Mouse (Mus musculus) testis, adult 2 months (tissue): ENCODE measurements around the gene Ube2j1. TPM values are rescaled to one million over a fixed set of nuclear protein-coding genes. Genes with fewer than 3 reads are reported as not detected.
A peak's percentile ranks its signal among the peaks of the same experiment; 100 is the strongest.

ENCODE experiments used
- H3K27ac ChIP-seq: fragments of 200-500 bp; 2 replicates; pipeline ENCODE4 v1.5.1; 2012; ENCODE audit warnings: low read depth, low read length; ENCODE audit not compliant: control insufficient read depth, insufficient read depth
- H3K27me3 ChIP-seq: fragments of 200-500 bp; 2 replicates; pipeline ENCODE4 v1.6.1; 2012; ENCODE audit warnings: mild to moderate bottlenecking, low read length, moderate library complexity; ENCODE audit not compliant: control insufficient read depth, insufficient read depth
- H3K36me3 ChIP-seq: fragments of 200-500 bp; 2 replicates; pipeline ENCODE4 v1.6.1; 2012; ENCODE audit warnings: mild to moderate bottlenecking, low read length; ENCODE audit not compliant: control insufficient read depth, insufficient read depth
- H3K4me1 ChIP-seq: fragments of 200-500 bp; 2 replicates; pipeline ENCODE4 v1.6.1; 2012; ENCODE audit warnings: low read length; ENCODE audit not compliant: control insufficient read depth, insufficient read depth
- H3K4me3 ChIP-seq: fragments of 200-500 bp; 2 replicates; pipeline ENCODE4 v1.5.1; 2012; ENCODE audit warnings: low read depth, mild to moderate bottlenecking, low read length, moderate library complexity, mixed read lengths; ENCODE audit not compliant: control insufficient read depth
- CTCF ChIP-seq: fragments of 200-500 bp; IDR thresholded peaks from 2 replicates; pipeline ENCODE4 v1.5.1; 2012; ENCODE audit warnings: low read depth, mild to moderate bottlenecking, inconsistent platforms, low read length, moderate library complexity; ENCODE audit not compliant: control insufficient read depth, insufficient read depth, insufficient replicate concordance
- POLR2A ChIP-seq: fragments of 200-500 bp; IDR thresholded peaks from 2 replicates; pipeline ENCODE4 v1.6.1; 2012; ENCODE audit warnings: low read depth, mild to moderate bottlenecking, inconsistent platforms, low read length, moderate library complexity; ENCODE audit not compliant: control insufficient read depth
- polyA plus RNA-seq: library from polyadenylated mRNA; depleted of rRNA; stranded (reverse); fragments of >200 nt; gene quantifications from 2 replicates; pipeline ENCODE4 v1.2.3, GENCODE M21; 2012

Ube2j1 gene
- polyA plus RNA-seq, 1 experiment = 259 TPM

DNA sequence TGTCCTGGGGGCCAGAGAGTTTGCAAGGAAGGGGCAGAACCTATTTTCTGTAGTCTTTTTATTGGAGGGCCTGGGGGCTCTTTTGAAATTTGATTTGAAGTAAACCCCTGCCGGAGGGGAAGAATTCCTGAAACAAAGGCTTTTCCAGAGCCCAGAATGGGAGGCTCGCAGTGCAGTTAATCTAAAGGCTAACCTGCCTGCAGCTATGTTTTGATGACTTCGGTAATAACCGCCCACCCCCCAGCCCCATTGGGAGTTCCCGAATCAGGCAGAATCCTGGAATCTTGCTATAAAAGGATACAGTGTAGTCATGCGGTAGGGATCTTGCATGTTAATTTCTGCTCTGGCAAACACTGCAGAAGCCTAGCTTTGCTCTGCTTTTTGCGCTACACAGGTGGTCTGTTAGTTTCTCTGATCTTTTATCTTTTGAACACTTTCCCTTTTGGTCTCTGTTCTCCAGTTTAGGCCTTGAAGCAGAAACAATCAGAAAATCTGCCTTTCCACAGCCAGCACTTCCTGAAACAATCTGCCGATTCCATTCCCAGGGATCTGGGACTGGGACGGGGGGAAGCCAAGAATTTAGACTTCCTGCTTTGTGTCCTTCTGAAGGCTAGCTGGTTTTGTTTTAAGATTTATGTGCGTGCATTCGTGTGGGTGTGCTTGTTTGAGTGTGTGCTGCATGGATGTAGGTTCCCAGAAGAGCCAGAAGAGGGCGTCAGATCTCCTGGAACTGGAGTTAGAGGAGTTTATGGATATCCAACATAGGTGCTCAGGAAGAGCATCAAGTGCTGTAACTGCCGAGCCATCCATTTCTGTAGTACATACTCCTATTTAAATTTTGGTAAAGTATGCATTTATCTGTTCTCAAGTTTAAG is 46.2 kb upstream of the Ube2j1 start:
- peaks cover 2% of the 10 kb centered on the region; the same call in 1 of the 2 replicates for H3K27me3 ChIP-seq
- H3K4me1 ChIP-seq = peaks cover 14% of the 10 kb centered on the region
- H3K4me3 ChIP-seq = no peak overlapping the region
- H3K27ac ChIP-seq = no peak overlapping the region
- H3K36me3 ChIP-seq = no peaks in the 10 kb centered on the region
- TF ChIP-seq CTCF = no peak
- TF ChIP-seq POLR2A = no peak

DNA sequence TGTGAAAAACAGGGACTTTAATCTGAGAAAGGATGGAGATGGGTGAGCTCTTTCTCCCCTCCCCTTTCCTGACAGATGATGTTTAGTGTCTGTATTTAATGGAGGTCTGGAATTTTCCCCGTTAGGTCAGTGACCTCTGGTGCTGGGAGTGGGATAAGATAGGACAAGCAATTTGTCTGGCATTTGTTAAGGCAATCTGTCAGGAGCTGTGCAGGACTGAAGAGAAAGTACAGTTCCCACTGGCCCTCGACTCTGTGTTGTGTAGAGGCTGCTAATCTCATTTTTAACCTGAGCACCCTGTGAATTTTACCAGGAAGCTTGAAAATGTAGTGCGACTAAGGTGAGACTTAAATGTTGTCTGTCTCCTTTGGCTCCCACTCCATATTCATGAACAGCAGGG is 45.5 kb upstream of the Ube2j1 start:
- H3K27ac ChIP-seq = no peak overlapping the region
- no peak overlapping the region for H3K4me3 ChIP-seq
- peaks cover 2% of the 10 kb centered on the region; the same call in 1 of the 2 replicates for H3K27me3 ChIP-seq
- H3K36me3 ChIP-seq = no peaks in the 10 kb centered on the region
- H3K4me1 ChIP-seq = peaks cover 14% of the 10 kb centered on the region
- TF ChIP-seq CTCF = no peak
- no peak for TF ChIP-seq POLR2A

DNA sequence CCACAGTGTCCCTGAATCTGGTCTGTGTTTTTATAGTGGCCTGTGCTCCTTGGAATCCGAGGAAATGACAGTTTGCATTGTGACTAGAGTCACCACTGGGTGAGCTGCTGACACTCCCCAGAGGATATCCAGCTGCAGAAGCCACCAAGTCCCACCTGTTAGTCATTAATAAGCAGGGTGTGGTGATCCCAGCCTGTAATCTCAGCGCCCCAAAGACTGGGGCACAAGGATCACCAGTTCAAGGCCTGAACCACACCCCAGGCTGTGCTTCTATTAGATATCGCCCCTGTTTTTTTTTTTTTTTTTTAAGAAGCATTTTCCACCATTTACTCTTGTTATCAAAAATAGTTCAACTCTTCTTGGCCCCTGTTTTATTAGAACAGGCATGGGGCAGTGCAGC is 44.2 kb upstream of the Ube2j1 start:
- H3K36me3 ChIP-seq = no peaks in the 10 kb centered on the region
- no peak overlapping the region for H3K27ac ChIP-seq
- no peak for TF ChIP-seq CTCF
- H3K4me1 ChIP-seq = peaks cover 9% of the 10 kb centered on the region
- no peak overlapping the region for H3K4me3 ChIP-seq
- no peaks in the 10 kb centered on the region; the same call in 1 of the 2 replicates for H3K27me3 ChIP-seq

DNA sequence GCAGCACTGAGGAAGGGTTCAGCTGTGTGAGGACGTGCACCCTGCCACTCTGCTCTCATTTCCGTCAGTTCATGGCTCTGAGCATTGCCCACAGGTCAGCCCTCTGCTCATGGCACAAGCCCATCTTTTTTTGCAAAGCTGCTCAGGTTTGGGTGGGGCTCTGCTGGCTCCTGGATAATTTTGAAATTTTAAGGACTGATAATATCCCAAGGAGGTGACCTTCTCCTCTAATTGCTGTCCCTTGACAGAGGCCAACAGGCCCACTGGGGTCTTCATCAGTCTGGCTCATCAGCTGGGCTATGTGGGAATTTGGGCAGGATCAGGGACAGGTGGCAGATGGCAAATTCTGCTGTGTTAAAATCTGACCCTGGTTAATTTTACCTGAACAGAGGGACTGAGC is 41.9 kb upstream of the Ube2j1 start:
- Histone ChIP-seq H3K4me1 (peaks cover 2% of the 10 kb centered on the region; the same call in 1 of the 2 replicates), H3K4me3 (no peak overlapping the region; the same call in 1 of the 2 replicates), H3K27ac (no peak overlapping the region), H3K27me3 (no peaks in the 10 kb centered on the region; the same call in 1 of the 2 replicates), H3K36me3 (no peaks in the 10 kb centered on the region)
- TF ChIP-seq CTCF = no peak
- TF ChIP-seq POLR2A = no peak

DNA sequence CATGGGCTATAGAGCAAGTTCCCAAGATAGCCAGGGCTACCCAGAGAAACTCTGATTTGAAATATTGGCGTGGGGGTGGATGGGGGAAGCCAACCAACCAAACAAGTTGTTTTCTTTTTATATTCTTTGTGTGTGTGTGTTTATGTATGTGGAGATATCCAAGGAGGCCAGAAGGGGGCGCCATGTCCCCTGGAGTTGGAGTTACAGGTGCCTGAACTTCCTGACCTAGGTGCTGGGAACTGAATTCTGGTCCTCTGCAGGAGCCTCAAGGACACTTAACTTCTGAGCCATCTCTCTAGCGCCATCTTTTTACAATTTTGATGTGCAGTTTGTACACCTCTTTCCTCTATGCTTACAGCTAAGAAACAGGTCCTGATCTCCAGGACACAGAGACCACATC is 37.0 kb upstream of the Ube2j1 start:
- Histone ChIP-seq H3K36me3 (no peaks in the 10 kb centered on the region), H3K4me1 (no peaks in the 10 kb centered on the region), H3K4me3 (no peak overlapping the region), H3K27ac (no peak overlapping the region), H3K27me3 (no peaks in the 10 kb centered on the region)
- peak; percentile 38; the same call in 1 of the 2 replicates for TF ChIP-seq CTCF
- TF ChIP-seq POLR2A = no peak

DNA sequence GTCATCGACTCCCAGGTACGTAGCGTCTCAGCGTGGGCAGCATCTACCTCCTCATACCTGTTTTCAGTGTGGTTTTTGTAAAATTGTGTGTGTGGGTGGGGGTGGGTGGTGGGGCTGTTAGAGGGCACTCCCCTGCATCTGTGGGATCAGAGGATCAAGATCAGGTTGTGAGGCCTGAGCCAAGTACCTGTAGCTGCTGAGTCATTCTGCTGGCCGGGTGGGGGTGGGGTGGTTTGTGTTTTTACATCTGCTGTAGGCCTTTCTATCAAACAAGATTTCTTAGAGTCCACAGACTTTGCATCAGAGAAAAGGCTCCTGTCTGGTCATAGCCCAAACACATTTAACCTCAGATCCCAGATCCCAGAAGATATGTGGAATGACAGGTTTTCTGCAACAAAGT is 35.1 kb upstream of the Ube2j1 start:
- TF ChIP-seq CTCF (no peak), POLR2A (no peak)
- Histone ChIP-seq H3K4me1 (no peaks in the 10 kb centered on the region), H3K4me3 (no peak overlapping the region), H3K27ac (no peak overlapping the region), H3K36me3 (no peaks in the 10 kb centered on the region), H3K27me3 (no peaks in the 10 kb centered on the region)

DNA sequence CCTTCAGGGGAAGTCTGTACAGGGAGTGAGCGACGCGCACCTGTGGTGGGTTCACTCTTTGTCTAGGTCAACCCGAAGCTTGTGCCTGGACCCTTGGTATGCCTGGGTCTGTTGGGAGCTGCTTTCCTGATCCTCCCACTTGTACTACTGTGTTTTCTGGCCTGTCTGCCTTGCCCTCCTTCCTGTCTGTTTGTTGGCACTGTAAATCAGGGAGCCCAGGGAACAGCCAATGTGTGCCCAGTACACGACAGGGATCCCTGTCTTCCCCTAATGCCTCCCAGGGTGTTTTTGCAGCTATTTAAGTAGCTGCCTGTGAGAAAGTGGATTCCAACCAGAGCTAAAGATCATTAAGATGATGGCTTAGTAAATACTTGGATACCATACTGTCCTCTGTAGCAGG is 33.6 kb upstream of the Ube2j1 start:
- Histone ChIP-seq H3K27ac (no peak overlapping the region), H3K27me3 (no peaks in the 10 kb centered on the region), H3K4me3 (no peak overlapping the region), H3K4me1 (no peaks in the 10 kb centered on the region), H3K36me3 (no peaks in the 10 kb centered on the region)
- TF ChIP-seq POLR2A = no peak
- no peak for TF ChIP-seq CTCF
